Mouse (Mus musculus) thymus, adult 2 months (tissue): ENCODE results near the gene Lnp1. TPM values are rescaled to one million over a fixed set of nuclear protein-coding genes. Genes with fewer than 3 reads are reported as not detected.

Source experiments
- DNase-seq: peaks from one replicate; pipeline ENCODE4 v3.0.0; 2021
- H3K27ac ChIP-seq: fragments of 200-500 bp; 2 replicates; pipeline ENCODE4 v1.5.1; 2012; ENCODE audit warnings: low read length, control low read depth; ENCODE audit not compliant: control insufficient read depth, insufficient read depth
- H3K27me3 ChIP-seq: fragments of 200-500 bp; 2 replicates; pipeline ENCODE4 v1.6.1; 2012; ENCODE audit warnings: mild to moderate bottlenecking, low read length, moderate library complexity, mixed read lengths; ENCODE audit not compliant: control insufficient read depth, insufficient read depth
- H3K36me3 ChIP-seq: fragments of 200-500 bp; 2 replicates; pipeline ENCODE4 v1.6.1; 2012; ENCODE audit warnings: mild to moderate bottlenecking, low read length, moderate library complexity; ENCODE audit not compliant: control insufficient read depth, insufficient read depth
- H3K4me1 ChIP-seq: fragments of 200-500 bp; replicated peaks from 2 replicates; pipeline ENCODE4 v1.6.1; 2012; ENCODE audit warnings: low read length; ENCODE audit not compliant: control insufficient read depth, insufficient read depth
- H3K4me3 ChIP-seq: fragments of 200-500 bp; 2 replicates; pipeline ENCODE4 v1.5.1; 2012; ENCODE audit warnings: mild to moderate bottlenecking, low read length, control low read depth, moderate library complexity; ENCODE audit not compliant: control insufficient read depth, insufficient read depth
- CTCF ChIP-seq: fragments of 200-500 bp; IDR thresholded peaks from 2 replicates; pipeline ENCODE4 v1.5.1; 2012; ENCODE audit warnings: mild to moderate bottlenecking, control low read depth, low read length, moderate library complexity, borderline replicate concordance; ENCODE audit not compliant: control insufficient read depth, poor library complexity, insufficient read depth; ENCODE audit errors: extremely low read depth
- POLR2A ChIP-seq: fragments of 200-500 bp; IDR thresholded peaks from 2 replicates; pipeline ENCODE4 v1.6.1; 2012; ENCODE audit warnings: mild to moderate bottlenecking, low read length, control low read depth, moderate library complexity; ENCODE audit not compliant: control insufficient read depth, poor library complexity, insufficient read depth; ENCODE audit errors: extremely low read depth
- WGBS: fragments of 180-500 bp; shearing (Covaris S2); methylation state at CpG from one replicate; pipeline ENCODE4 v1.1.7; 2018; 5-methylcytosine and 5-hydroxymethylcytosine counted together
- polyA plus RNA-seq: library from polyadenylated mRNA; depleted of rRNA; stranded (reverse); fragments of >200 nt; gene quantifications from 2 replicates; pipeline ENCODE4 v1.2.3, GENCODE M21; 2012; rRNA removed

Lnp1 gene
- polyA plus RNA-seq, 1 experiment, result not detected

- H3K4me3 ChIP-seq, result no peak overlapping the region
- H3K27ac ChIP-seq, result no peak overlapping the region
- WGBS, result 78% methylated on average over 3 of the region's 3 CpGs
- no peaks in the 10 kb centered on the region for H3K4me1 ChIP-seq
- TF ChIP-seq CTCF (no peak), POLR2A (no peak)
- H3K27me3 ChIP-seq, result no peaks in the 10 kb centered on the region
- no peak for DNase-seq
- H3K36me3 ChIP-seq, result no peaks in the 10 kb centered on the region
Measured at GRCm38 (mm10) chr16:56870458-56870857, 57.4 kb downstream of the Lnp1 start.

GRCm38 (mm10) chr16:56868361-56868760 is 59.5 kb downstream of the Lnp1 start:
- no peak overlapping the region for H3K4me3 ChIP-seq
- TF ChIP-seq CTCF (no peak), POLR2A (no peak)
- WGBS, result 84% methylated on average over 5 of the region's 5 CpGs
- H3K27me3 ChIP-seq, result no peaks in the 10 kb centered on the region
- H3K36me3 ChIP-seq, result no peaks in the 10 kb centered on the region
- H3K4me1 ChIP-seq, result no peaks in the 10 kb centered on the region
- H3K27ac ChIP-seq, result no peak overlapping the region
- no peak for DNase-seq

GRCm38 (mm10) chr16:56867591-56867990 is 60.3 kb downstream of the Lnp1 start:
- no peaks in the 10 kb centered on the region for H3K4me1 ChIP-seq
- H3K27me3 ChIP-seq, result no peaks in the 10 kb centered on the region
- no peak overlapping the region for H3K27ac ChIP-seq
- TF ChIP-seq POLR2A (no peak), CTCF (no peak)
- 93% methylated on average over 4 of the region's 4 CpGs for WGBS
- H3K4me3 ChIP-seq, result no peak overlapping the region
- H3K36me3 ChIP-seq, result no peaks in the 10 kb centered on the region
- no peak for DNase-seq

Other genes with a start within 250 kb of the Lnp1 start
- 108 and 109 TPM in 2 replicates for gene Tfg, start 210.6 kb downstream of the Lnp1 start, polyA plus RNA-seq
- 0.15 and 0.38 TPM in 2 replicates for gene Adgrg7, start 132.2 kb downstream of the Lnp1 start, polyA plus RNA-seq
- gene Tmem45a, start 41.9 kb downstream of the Lnp1 start, polyA plus RNA-seq, result 1.2 and 2.7 TPM in 2 replicates
- gene Tmem45a2, start 143.3 kb upstream of the Lnp1 start, polyA plus RNA-seq, result 0.07 TPM in 1 of 2 replicates, not detected in the other
- 14.7 and 16.6 TPM in 2 replicates for gene Tomm70a, start 193.6 kb upstream of the Lnp1 start, polyA plus RNA-seq
- gene Nit2, start 239.3 kb upstream of the Lnp1 start, polyA plus RNA-seq, result 14.4 and 18.4 TPM in 2 replicates